In genomic region chr2:154436076-154436457, GRCm38 (mm10) we compare ENCODE assay signal across 8 mouse cellular contexts. TPM values are rescaled to one million over a fixed set of nuclear protein-coding genes. Genes with fewer than 3 reads are reported as not detected.
DNase-seq lines count a peak whose midpoint lies in the region; ATAC-seq and TF ChIP-seq lines count a peak whose summit lies in the region.

No protein-coding gene starts in this region.

- H3K36me3 ChIP-seq in C2C12 (ENCODE audit: control insufficient read depth, insufficient read depth) (peaks cover 7% of the 10 kb centered on the region), myocyte (ENCODE audit: control insufficient read depth, insufficient read depth) (no peaks in the 10 kb centered on the region)
- H3K36me3 ChIP-seq in erythroblast, embryonic 14.5 days (ENCODE audit: control insufficient read depth), result no peaks in the 10 kb centered on the region
- no peaks in the 10 kb centered on the region for H3K36me3 ChIP-seq in heart, embryonic 11.5 days (ENCODE audit: control insufficient read depth, insufficient read depth, low read length)
- H3K36me3 ChIP-seq in kidney, embryonic 16.5 days (ENCODE audit: insufficient read depth, low read length), result no peaks in the 10 kb centered on the region
- H3K36me3 ChIP-seq in liver, adult 2 months (ENCODE audit: control insufficient read depth, insufficient read depth, low read length), result no peaks in the 10 kb centered on the region
- H3K36me3 ChIP-seq in splenic B cell, adult 2 months (ENCODE audit: control insufficient read depth, insufficient read depth, low read length, poor library complexity, severe bottlenecking), result no peaks in the 10 kb centered on the region

- TF ChIP-seq POLR2A in brain, embryonic 14.5 days (IDR thresholded peaks at IDR 0.05; ENCODE audit: borderline replicate concordance, extremely low read depth, insufficient read depth, insufficient read length, poor library complexity, severe bottlenecking), result no peak
- 0 out of 2 replicates have a peak, but pooled peaks have one; percentile 17 for TF ChIP-seq POLR2A in liver, adult 2 months (IDR thresholded peaks at IDR 0.05; ENCODE audit: extremely low read depth, insufficient read depth, low read length)
- TF ChIP-seq POLR2A in myocyte (IDR thresholded peaks at IDR 0.05; ENCODE audit: insufficient read length, low read depth), result no peak

- peak overlapping the region; percentile 61 for H3K4me2 ChIP-seq in heart, embryonic 11.5 days
- H3K4me2 ChIP-seq in kidney, embryonic 16.5 days (replicated peaks; ENCODE audit: low read depth, low read length), result peak overlapping the region; percentile 58
- peak overlapping the region; percentile 81 for H3K4me2 ChIP-seq in myocyte (ENCODE audit: low read depth)

- peaks cover 41% of the 10 kb centered on the region for H3K79me3 ChIP-seq in C2C12 (ENCODE audit: low read depth)

- peak; percentile 99 for ATAC-seq in heart, embryonic 11.5 days (replicated peaks; ENCODE audit: insufficient number of reproducible peaks, low FRiP score, low TSS enrichment)
- peak; percentile 100 for ATAC-seq in kidney, embryonic 16.5 days (ENCODE audit: low FRiP score, low TSS enrichment)

- H3K79me2 ChIP-seq in C2C12 (ENCODE audit: control insufficient read depth, insufficient read depth), result peaks cover 47% of the 10 kb centered on the region
- peaks cover 12% of the 10 kb centered on the region; the same call in 1 of the 2 replicates for H3K79me2 ChIP-seq in liver, adult 2 months (ENCODE audit: control insufficient read depth, insufficient read depth, low read length)
- H3K79me2 ChIP-seq in myocyte (ENCODE audit: control insufficient read depth, insufficient read depth), result peaks cover 45% of the 10 kb centered on the region

- DNase-seq in brain, embryonic 14.5 days (ENCODE audit: low read depth), result peak; percentile 99
- peak; percentile 85 for DNase-seq in liver, adult 2 months (ENCODE audit: extremely low read depth, low read depth, low spot score)
- peak; percentile 99 for DNase-seq in splenic B cell, adult 2 months (ENCODE audit: low read depth, low spot score)

- H3K9ac ChIP-seq in heart, embryonic 11.5 days (ENCODE audit: low read depth, low read length), result peak overlapping the region; percentile 98; the same call in 1 of the 2 replicates
- H3K9ac ChIP-seq in kidney, embryonic 16.5 days (replicated peaks; ENCODE audit: low read length), result 0 out of 2 replicates have a peak overlapping the region, but pooled peaks have one; percentile 42
- no peak overlapping the region; the same call in 1 of the 2 replicates for H3K9ac ChIP-seq in liver, adult 2 months (ENCODE audit: low read depth, low read length)

- no peak overlapping the region for H3ac ChIP-seq in C2C12 (ENCODE audit: control insufficient read depth, insufficient read length, low read depth)
- H3ac ChIP-seq in myocyte (ENCODE audit: control insufficient read depth, insufficient read length), result peak overlapping the region; percentile 21

- under 1% methylated on average over 41 of the region's 44 CpGs for WGBS in heart, embryonic 11.5 days (ENCODE audit: insufficient replicate concordance)
- under 1% methylated on average over 31 of the region's 44 CpGs for WGBS in kidney, embryonic 16.5 days
- 2% methylated on average over 44 of the region's 44 CpGs for WGBS in liver, adult 2 months

- no peak for TF ChIP-seq CTCF in C2C12 (IDR thresholded peaks at IDR 0.05; ENCODE audit: control insufficient read depth, insufficient read depth, insufficient read length)
- no peak for TF ChIP-seq CTCF in brain, embryonic 14.5 days (IDR thresholded peaks at IDR 0.05; ENCODE audit: borderline replicate concordance, extremely low read depth, insufficient read depth, insufficient read length)
- no peak for TF ChIP-seq CTCF in liver, adult 2 months (IDR thresholded peaks at IDR 0.05; ENCODE audit: low read depth, low read length)

- H3K4me3 ChIP-seq in C2C12 (ENCODE audit: insufficient read depth, poor library complexity, severe bottlenecking) (peak overlapping the region; percentile 77), myocyte (peak overlapping the region; percentile 69)
- peak overlapping the region; percentile 93 for H3K4me3 ChIP-seq in erythroblast, embryonic 14.5 days (replicated peaks)
- H3K4me3 ChIP-seq in heart, embryonic 11.5 days (ENCODE audit: low read depth, low read length), result peak overlapping the region; percentile 97
- peak overlapping the region; percentile 96 for H3K4me3 ChIP-seq in kidney, embryonic 16.5 days (ENCODE audit: low read length)
- peak overlapping the region; percentile 48 for H3K4me3 ChIP-seq in liver, adult 2 months (ENCODE audit: insufficient read depth, low read depth, low read length)

- H3K27me3 ChIP-seq in C2C12 (ENCODE audit: control insufficient read depth, insufficient read depth, insufficient read length) (no peaks in the 10 kb centered on the region), myocyte (ENCODE audit: control insufficient read depth, insufficient read depth, insufficient read length) (no peaks in the 10 kb centered on the region)
- no peaks in the 10 kb centered on the region for H3K27me3 ChIP-seq in erythroblast, embryonic 14.5 days (ENCODE audit: control insufficient read depth)
- H3K27me3 ChIP-seq in heart, embryonic 11.5 days (ENCODE audit: control insufficient read depth, insufficient read depth, low read length), result no peaks in the 10 kb centered on the region
- no peaks in the 10 kb centered on the region for H3K27me3 ChIP-seq in kidney, embryonic 16.5 days (ENCODE audit: insufficient read depth, low read length)
- H3K27me3 ChIP-seq in liver, adult 2 months (ENCODE audit: control insufficient read depth, insufficient read depth, low read length), result no peaks in the 10 kb centered on the region
- no peaks in the 10 kb centered on the region for H3K27me3 ChIP-seq in splenic B cell, adult 2 months (ENCODE audit: control insufficient read depth, insufficient read depth, low read length, poor library complexity, severe bottlenecking)

- peak overlapping the region; percentile 96 for H3K27ac ChIP-seq in heart, embryonic 11.5 days (ENCODE audit: low read depth, low read length)
- peak overlapping the region; percentile 96 for H3K27ac ChIP-seq in kidney, embryonic 16.5 days (ENCODE audit: low read length)
- H3K27ac ChIP-seq in liver, adult 2 months (replicated peaks; ENCODE audit: insufficient read depth, low read depth, low read length), result peak overlapping the region; percentile 43; the same call in 1 of the 2 replicates

- peaks cover 39% of the 10 kb centered on the region for H3K4me1 ChIP-seq in erythroblast, embryonic 14.5 days (ENCODE audit: control insufficient read depth)
- H3K4me1 ChIP-seq in heart, embryonic 11.5 days (ENCODE audit: control insufficient read depth, insufficient read depth, low read length), result peaks cover 25% of the 10 kb centered on the region
- H3K4me1 ChIP-seq in kidney, embryonic 16.5 days (ENCODE audit: insufficient read depth, low read length), result peaks cover 22% of the 10 kb centered on the region
- peaks cover 5% of the 10 kb centered on the region; the same call in 1 of the 2 replicates for H3K4me1 ChIP-seq in liver, adult 2 months (ENCODE audit: control insufficient read depth, insufficient read depth, low read length)

- H3K9me3 ChIP-seq in erythroblast, embryonic 14.5 days (ENCODE audit: control insufficient read depth, low read length), result no peaks in the 10 kb centered on the region
- no peaks in the 10 kb centered on the region for H3K9me3 ChIP-seq in heart, embryonic 11.5 days (replicated peaks; ENCODE audit: control insufficient read depth, low read length)
- H3K9me3 ChIP-seq in kidney, embryonic 16.5 days (ENCODE audit: low read length), result no peaks in the 10 kb centered on the region

TF ChIP-seq in C2C12, 6 proteins besides CTCF, POLR2A, EP300 and RAD21:
- TF ChIP-seq MAX (IDR thresholded peaks at IDR 0.05), result peak; percentile 59
- no peak for TF ChIP-seq FOSL1 (IDR thresholded peaks at IDR 0.05; ENCODE audit: insufficient read depth, low read length, poor library complexity, severe bottlenecking)

TF ChIP-seq in myocyte, 11 proteins besides CTCF, POLR2A, EP300 and RAD21:
- no peak for TF ChIP-seq TCF12 (IDR thresholded peaks at IDR 0.05; ENCODE audit: insufficient read depth, poor library complexity, severe bottlenecking)
- TF ChIP-seq MYOG (IDR thresholded peaks at IDR 0.05; ENCODE audit: control insufficient read depth in 1 of 3, insufficient read depth in 1 of 3, insufficient read length in 2 of 3, low read depth in 2 of 3), result no peak
- TF ChIP-seq CEBPB (IDR thresholded peaks at IDR 0.05; ENCODE audit: insufficient read depth, poor library complexity, severe bottlenecking), result no peak
- TF ChIP-seq MYOD1 (IDR thresholded peaks at IDR 0.05; ENCODE audit: control insufficient read depth in 1 of 3, insufficient read length in 2 of 3, low read depth in 2 of 3), result no peak
- TF ChIP-seq E2F4 (IDR thresholded peaks at IDR 0.05; ENCODE audit: insufficient read depth), result no peak
- TF ChIP-seq POLR2AphosphoS2 (IDR thresholded peaks at IDR 0.05; ENCODE audit: insufficient read length, low read depth), result no peak
- no peak for TF ChIP-seq MAX (IDR thresholded peaks at IDR 0.05; ENCODE audit: low read depth)
- TF ChIP-seq REST (IDR thresholded peaks at IDR 0.05; ENCODE audit: insufficient read depth, insufficient read length), result no peak
- no peak for TF ChIP-seq SRF (IDR thresholded peaks at IDR 0.05; ENCODE audit: control insufficient read depth, insufficient read length, low read depth)
- no peak for TF ChIP-seq USF1 (IDR thresholded peaks at IDR 0.05; ENCODE audit: low read depth)
- TF ChIP-seq TCF3 (IDR thresholded peaks at IDR 0.05; ENCODE audit: insufficient read length, low read depth), result no peak

RNA-seq across cellular contexts. Expression of gene Cbfa2t2, which starts 0.2 kb away (rescaled TPM):
- polyA plus RNA-seq in C2C12 (2012; fragmentation: generic; extraction: Trizol) (8.5 TPM), myocyte (2012; fragmentation: generic; extraction: Trizol) (7.5 TPM)
- polyA plus RNA-seq in brain, embryonic 14.5 days (2012; rRNA removed), result 46.3 and 51.1 TPM in 2 replicates
- polyA plus RNA-seq in erythroblast, embryonic 14.5 days (2012), result 0.19 and 0.24 TPM in 2 replicates
- 31.2 and 34.0 TPM in 2 replicates for polyA plus RNA-seq in heart, embryonic 11.5 days (2014; fragmentation: Nextera tagmentation; extraction: Ambion mirVana)
- polyA plus RNA-seq in kidney, embryonic 16.5 days (2015; fragmentation: Nextera tagmentation; extraction: Ambion mirVana), result 44.2 and 48.3 TPM in 2 replicates
- 7.3 and 10.3 TPM in 2 replicates for total RNA-seq in liver, adult 2 months (2014; rRNA removed)
- 4.3 and 4.6 TPM in 2 replicates for polyA plus RNA-seq in liver, adult 2 months (2012; rRNA removed)

RNA-seq across cellular contexts. Expression of gene Snta1, which starts 28.2 kb away (rescaled TPM):
- polyA plus RNA-seq in C2C12 (2012; fragmentation: generic; extraction: Trizol), result 28.5 TPM
- 9.9 and 11.6 TPM in 2 replicates for polyA plus RNA-seq in brain, embryonic 14.5 days (2012; rRNA removed)
- polyA plus RNA-seq in erythroblast, embryonic 14.5 days (2012), result 0.07 and 0.08 TPM in 2 replicates
- 14.6 and 22.2 TPM in 2 replicates for polyA plus RNA-seq in heart, embryonic 11.5 days (2014; fragmentation: Nextera tagmentation; extraction: Ambion mirVana)
- 9.5 and 12.2 TPM in 2 replicates for polyA plus RNA-seq in kidney, embryonic 16.5 days (2015; fragmentation: Nextera tagmentation; extraction: Ambion mirVana)
- total RNA-seq in liver, adult 2 months (2014; rRNA removed), result 10.3 and 11.3 TPM in 2 replicates
- 21.4 and 24.7 TPM in 2 replicates for polyA plus RNA-seq in liver, adult 2 months (2012; rRNA removed)
- 61.7 TPM for polyA plus RNA-seq in myocyte (2012; fragmentation: generic; extraction: Trizol)

Comparison
In these comparisons a context has a peak if more than half of its experiments do, and no peak if none do; other contexts are left out.
1. Peak in every context shown above with its lines: DNase-seq, ATAC-seq, H3K4me3 ChIP-seq and H3K27ac ChIP-seq.
2. H3K27ac ChIP-seq: peak in every context shown above with its lines; median percentile 96 in heart, embryonic 11.5 days; 96 in kidney, embryonic 16.5 days; 43 in liver, adult 2 months.